Mouse (Mus musculus) lung, postnatal 0 days (tissue): ENCODE data around the gene Slc39a12.

Experiments
- CTCF ChIP-seq: IDR thresholded peaks from 2 replicates; pipeline ENCODE4 v1.5.1; 2016; ENCODE audit warnings: antibody characterized with exemption, mild to moderate bottlenecking
- EP300 ChIP-seq: IDR thresholded peaks from 2 replicates; pipeline ENCODE4 v1.6.1; 2016; ENCODE audit warnings: antibody characterized with exemption, mild to moderate bottlenecking, control low read depth

GRCm38 (mm10) chr2:14518237-14518636 lies 130.1 kb downstream of the Slc39a12 start:
- TF ChIP-seq CTCF, result no peak
- no peak for TF ChIP-seq EP300
